Mouse (Mus musculus) forebrain, embryonic 14.5 days (tissue): ENCODE measurements at regions not wholly inside any gene's neighbourhood (a gene's known extent, or its start where the extent isn't known, plus 50 kb on each side); places are given as distances from the start of the nearest gene placed in this dataset.
A peak's percentile ranks its signal among the peaks of the same experiment; 100 is the strongest.

Experiments used
- ATAC-seq: fragments of 200-750 bp; cut with Nextera tagmentation; 2 replicates; pipeline ENCODE4 v1.8.0; 2017; ENCODE audit warnings: mild to moderate bottlenecking, moderate library complexity
- DNase-seq: peaks from one replicate; pipeline ENCODE4 v3.0.0-alpha.2; 2015; ENCODE audit warnings: low spot score
- H3K27ac ChIP-seq: fragments of 300-500 bp; sonication (generic); 2 replicates; pipeline ENCODE4 v1.5.1; 2014; ENCODE audit warnings: low read depth, mild to moderate bottlenecking, control low read depth, low read length, moderate library complexity
- H3K27me3 ChIP-seq: fragments of 300-500 bp; sonication (generic); replicated peaks from 2 replicates; pipeline ENCODE4 v1.6.1; 2014; ENCODE audit warnings: low read length, control low read depth, mixed read lengths; ENCODE audit not compliant: control insufficient read depth, insufficient read depth
- H3K36me3 ChIP-seq: fragments of 300-500 bp; sonication (generic); 2 replicates; pipeline ENCODE4 v1.6.1; 2014; ENCODE audit warnings: low read length, control low read depth; ENCODE audit not compliant: control insufficient read depth, insufficient read depth
- H3K4me1 ChIP-seq: fragments of 300-500 bp; sonication (generic); 2 replicates; pipeline ENCODE4 v1.6.1; 2014; ENCODE audit warnings: antibody characterized with exemption, low read length, control low read depth; ENCODE audit not compliant: control insufficient read depth, insufficient read depth
- H3K4me2 ChIP-seq: fragments of 300-500 bp; sonication (generic); 2 replicates; pipeline ENCODE4 v1.6.1; 2014; ENCODE audit warnings: mild to moderate bottlenecking, control low read depth, low read length
- H3K4me3 ChIP-seq: fragments of 300-500 bp; sonication (generic); 2 replicates; pipeline ENCODE4 v1.5.1; 2014; ENCODE audit warnings: low read depth, low read length, control low read depth
- H3K9ac ChIP-seq: fragments of 300-500 bp; sonication (generic); 2 replicates; pipeline ENCODE4 v1.6.1; 2014; ENCODE audit warnings: mild to moderate bottlenecking, low read length, control low read depth, moderate library complexity
- H3K9me3 ChIP-seq: fragments of 300-500 bp; sonication (generic); replicated peaks from 2 replicates; pipeline ENCODE4 v1.6.1; 2016; ENCODE audit warnings: low read length, control low read depth, mixed read lengths; ENCODE audit not compliant: control insufficient read depth
- WGBS: fragments of 180-500 bp; shearing (Covaris S2); extraction: QIAGEN DNeasy Blood & Tissue Kit; methylation state at CpG from one replicate; pipeline ENCODE4 v1.1.7; 2014; 5-methylcytosine and 5-hydroxymethylcytosine counted together

- H3K4me3 ChIP-seq, result no peak overlapping the region
- no peaks in the 10 kb centered on the region for H3K36me3 ChIP-seq
- no peak overlapping the region for H3K27ac ChIP-seq
- no peaks in the 10 kb centered on the region for H3K4me1 ChIP-seq
- WGBS, result 82% methylated on average over 11 of the region's 11 CpGs
- H3K4me2 ChIP-seq, result no peak overlapping the region
- H3K9me3 ChIP-seq, result no peaks in the 10 kb centered on the region
- ATAC-seq (no peak), DNase-seq (no peak)
- no peaks in the 10 kb centered on the region for H3K27me3 ChIP-seq
- H3K9ac ChIP-seq, result no peak overlapping the region
Measured at GRCm38 (mm10) chr3:41296152-41296809, 213.4 kb upstream of the Pgrmc2 start.

GRCm38 (mm10) chr3:41295150-41295549, 212.3 kb upstream of the Pgrmc2 start:
- H3K4me3 ChIP-seq, result no peak overlapping the region
- H3K9ac ChIP-seq, result no peak overlapping the region
- H3K36me3 ChIP-seq, result no peaks in the 10 kb centered on the region
- ATAC-seq (no peak), DNase-seq (peak; percentile 21)
- no peak overlapping the region for H3K27ac ChIP-seq
- H3K4me1 ChIP-seq, result no peaks in the 10 kb centered on the region
- no peak overlapping the region for H3K4me2 ChIP-seq
- H3K9me3 ChIP-seq, result no peaks in the 10 kb centered on the region
- H3K27me3 ChIP-seq, result no peaks in the 10 kb centered on the region
- WGBS, result 53% methylated on average over 8 of the region's 8 CpGs

- Histone ChIP-seq H3K4me2 (no peak overlapping the region), H3K4me1 (no peaks in the 10 kb centered on the region), H3K36me3 (no peaks in the 10 kb centered on the region), H3K4me3 (no peak overlapping the region), H3K27me3 (no peaks in the 10 kb centered on the region), H3K27ac (no peak overlapping the region), H3K9ac (no peak overlapping the region), H3K9me3 (no peaks in the 10 kb centered on the region)
- no peak for ATAC-seq
- DNase-seq, result no peak
- 84% methylated on average over 11 of the region's 11 CpGs for WGBS
Measured at GRCm38 (mm10) chr3:41290535-41291307, 207.9 kb upstream of the Pgrmc2 start.

GRCm38 (mm10) chr3:41288735-41289134, 205.9 kb upstream of the Pgrmc2 start:
- H3K4me1 ChIP-seq, result no peaks in the 10 kb centered on the region
- H3K4me3 ChIP-seq, result no peak overlapping the region
- no peak overlapping the region for H3K27ac ChIP-seq
- no peak overlapping the region for H3K4me2 ChIP-seq
- no peaks in the 10 kb centered on the region for H3K36me3 ChIP-seq
- H3K9me3 ChIP-seq, result no peaks in the 10 kb centered on the region
- DNase-seq (no peak), ATAC-seq (no peak)
- 85% methylated on average over 4 of the region's 4 CpGs for WGBS
- H3K9ac ChIP-seq, result no peak overlapping the region
- no peaks in the 10 kb centered on the region for H3K27me3 ChIP-seq

GRCm38 (mm10) chr3:41288066-41288465, 205.2 kb upstream of the Pgrmc2 start:
- DNase-seq (no peak), ATAC-seq (no peak)
- H3K9ac ChIP-seq, result no peak overlapping the region
- H3K4me3 ChIP-seq, result no peak overlapping the region
- no peaks in the 10 kb centered on the region for H3K27me3 ChIP-seq
- H3K9me3 ChIP-seq, result no peaks in the 10 kb centered on the region
- H3K4me1 ChIP-seq, result no peaks in the 10 kb centered on the region
- WGBS, result 93% methylated on average over 4 of the region's 4 CpGs
- no peak overlapping the region for H3K27ac ChIP-seq
- H3K4me2 ChIP-seq, result no peak overlapping the region
- H3K36me3 ChIP-seq, result no peaks in the 10 kb centered on the region

GRCm38 (mm10) chr3:41285336-41285735, 202.5 kb upstream of the Pgrmc2 start:
- Histone ChIP-seq H3K4me2 (no peak overlapping the region), H3K36me3 (no peaks in the 10 kb centered on the region), H3K27ac (no peak overlapping the region), H3K27me3 (no peaks in the 10 kb centered on the region), H3K9me3 (no peaks in the 10 kb centered on the region), H3K4me3 (no peak overlapping the region), H3K4me1 (no peaks in the 10 kb centered on the region), H3K9ac (no peak overlapping the region)
- WGBS, result 90% methylated on average over 5 of the region's 5 CpGs
- DNase-seq, result no peak
- ATAC-seq, result no peak

GRCm38 (mm10) chr3:41284897-41285296, 202.1 kb upstream of the Pgrmc2 start:
- Histone ChIP-seq H3K36me3 (no peaks in the 10 kb centered on the region), H3K9ac (no peak overlapping the region), H3K27me3 (no peaks in the 10 kb centered on the region), H3K4me3 (no peak overlapping the region), H3K4me2 (no peak overlapping the region), H3K9me3 (no peaks in the 10 kb centered on the region), H3K4me1 (no peaks in the 10 kb centered on the region), H3K27ac (no peak overlapping the region)
- WGBS, result 86% methylated on average over 13 of the region's 13 CpGs
- DNase-seq (peak; percentile 12), ATAC-seq (no peak)

- no peak overlapping the region for H3K4me3 ChIP-seq
- DNase-seq, result peak; percentile 30
- WGBS, result 55% methylated on average over 8 of the region's 8 CpGs
- H3K4me2 ChIP-seq, result no peak overlapping the region
- no peaks in the 10 kb centered on the region for H3K27me3 ChIP-seq
- H3K4me1 ChIP-seq, result no peaks in the 10 kb centered on the region
- ATAC-seq, result peak; percentile 18; the same call in 1 of the 2 replicates
- no peak overlapping the region for H3K27ac ChIP-seq
- H3K36me3 ChIP-seq, result no peaks in the 10 kb centered on the region
- H3K9ac ChIP-seq, result no peak overlapping the region
- H3K9me3 ChIP-seq, result no peaks in the 10 kb centered on the region
Measured at GRCm38 (mm10) chr3:41282431-41283037, 199.7 kb upstream of the Pgrmc2 start.

GRCm38 (mm10) chr3:41276096-41276495, 193.2 kb upstream of the Pgrmc2 start:
- no peaks in the 10 kb centered on the region for H3K9me3 ChIP-seq
- no peaks in the 10 kb centered on the region for H3K36me3 ChIP-seq
- H3K27me3 ChIP-seq, result no peaks in the 10 kb centered on the region
- H3K4me3 ChIP-seq, result no peak overlapping the region
- H3K9ac ChIP-seq, result no peak overlapping the region
- WGBS, result 86% methylated on average over 9 of the region's 9 CpGs
- H3K27ac ChIP-seq, result no peak overlapping the region
- no peak overlapping the region for H3K4me2 ChIP-seq
- DNase-seq (no peak), ATAC-seq (no peak)
- no peaks in the 10 kb centered on the region for H3K4me1 ChIP-seq
